Mouse (Mus musculus) spleen, adult 2 months (tissue): ENCODE data around the gene Zfp987.
"Not testable (repeated sequence)": the region's sequence is repeated elsewhere in the genome, so short reads cannot be mapped to it uniquely, and the experiment has no call there.

Experiments used
- CTCF ChIP-seq: fragments of 200-500 bp; IDR thresholded peaks from 2 replicates; pipeline ENCODE4 v1.5.1; 2011; ENCODE audit warnings: mild to moderate bottlenecking, inconsistent platforms; ENCODE audit not compliant: insufficient read depth, insufficient read length, insufficient replicate concordance; ENCODE audit errors: extremely low read depth
- POLR2A ChIP-seq: fragments of 200-500 bp; IDR thresholded peaks from 2 replicates; pipeline ENCODE4 v1.6.1; 2011; ENCODE audit warnings: low read depth, low read length, inconsistent platforms

- TF ChIP-seq POLR2A, CTCF: not testable (repeated sequence)
These were observed 38.0 kb upstream of the Zfp987 start for GRCm38 (mm10) chr4:146059078-146059477.
